Mouse (Mus musculus) heart, postnatal 0 days (tissue): ENCODE data around the gene Pacs2. TPM values are rescaled to one million over a fixed set of nuclear protein-coding genes. Genes with fewer than 3 reads are reported as not detected.

Experiments
- ATAC-seq: fragments of 200-750 bp; cut with Nextera tagmentation; 2 replicates; pipeline ENCODE4 v1.8.0; 2017; ENCODE audit warnings: low read depth, moderate number of reproducible peaks, moderate library complexity; ENCODE audit not compliant: insufficient read depth
- DNase-seq: peaks from one replicate; pipeline ENCODE4 v3.0.0-alpha.2; 2016; ENCODE audit warnings: low spot score
- H3K27ac ChIP-seq: fragments of 300-500 bp; sonication (generic); 2 replicates; pipeline ENCODE4 v1.5.1; 2014; ENCODE audit warnings: low read depth, mild to moderate bottlenecking
- H3K27me3 ChIP-seq: fragments of 300-500 bp; sonication (generic); 2 replicates; pipeline ENCODE4 v1.6.1; 2014; ENCODE audit warnings: low read length, mixed read lengths; ENCODE audit not compliant: control insufficient read depth, insufficient read depth
- H3K36me3 ChIP-seq: fragments of 300-500 bp; sonication (generic); replicated peaks from 2 replicates; pipeline ENCODE4 v1.6.1; 2014; ENCODE audit warnings: low read length, mixed read lengths; ENCODE audit not compliant: control insufficient read depth, insufficient read depth
- H3K4me1 ChIP-seq: fragments of 300-500 bp; sonication (generic); 2 replicates; pipeline ENCODE4 v1.6.1; 2014; ENCODE audit warnings: antibody characterized with exemption; ENCODE audit not compliant: control insufficient read depth, insufficient read depth
- H3K4me2 ChIP-seq: fragments of 300-500 bp; sonication (generic); 2 replicates; pipeline ENCODE4 v1.6.1; 2014; ENCODE audit warnings: low read depth, mild to moderate bottlenecking, low read length, moderate library complexity
- H3K4me3 ChIP-seq: fragments of 300-500 bp; sonication (generic); 2 replicates; pipeline ENCODE4 v1.5.1; 2014; ENCODE audit warnings: low read depth, low read length
- H3K9ac ChIP-seq: fragments of 300-500 bp; sonication (generic); replicated peaks from 2 replicates; pipeline ENCODE4 v1.6.1; 2014; ENCODE audit warnings: low read depth, low read length, mixed read lengths
- H3K9me3 ChIP-seq: fragments of 300-500 bp; sonication (generic); replicated peaks from 2 replicates; pipeline ENCODE4 v1.6.1; 2016; ENCODE audit warnings: low read length; ENCODE audit not compliant: control insufficient read depth
- CTCF ChIP-seq: IDR thresholded peaks from 2 replicates; pipeline ENCODE4 v1.5.1; 2016; ENCODE audit warnings: antibody characterized with exemption, control low read depth, low read depth
- EP300 ChIP-seq: IDR thresholded peaks from 2 replicates; pipeline ENCODE4 v1.6.1; 2016; ENCODE audit warnings: antibody characterized with exemption, low read depth
- WGBS: fragments of 180-500 bp; shearing (Covaris S2); extraction: QIAGEN DNeasy Blood & Tissue Kit; methylation state at CpG from one replicate; pipeline ENCODE4 v1.1.7; 2014; 5-methylcytosine and 5-hydroxymethylcytosine counted together
- polyA plus RNA-seq: library from polyadenylated mRNA; unstranded; fragments of >200 nt; fragmentation: Nextera tagmentation; extraction: Ambion mirVana; gene quantifications from 2 replicates; pipeline ENCODE4 v1.2.1, GENCODE M21; 2015
- total RNA-seq: library from RNA; depleted of rRNA; stranded (reverse); fragments of >200 nt; gene quantifications from 2 replicates; pipeline ENCODE4 v1.2.3, GENCODE M21; 2014; ENCODE audit warnings: low replicate concordance

The Pacs2 gene
- total and polyA plus RNA-seq, 2 experiments from 2014 or later: 5.1 to 38.5 TPM

DNA sequence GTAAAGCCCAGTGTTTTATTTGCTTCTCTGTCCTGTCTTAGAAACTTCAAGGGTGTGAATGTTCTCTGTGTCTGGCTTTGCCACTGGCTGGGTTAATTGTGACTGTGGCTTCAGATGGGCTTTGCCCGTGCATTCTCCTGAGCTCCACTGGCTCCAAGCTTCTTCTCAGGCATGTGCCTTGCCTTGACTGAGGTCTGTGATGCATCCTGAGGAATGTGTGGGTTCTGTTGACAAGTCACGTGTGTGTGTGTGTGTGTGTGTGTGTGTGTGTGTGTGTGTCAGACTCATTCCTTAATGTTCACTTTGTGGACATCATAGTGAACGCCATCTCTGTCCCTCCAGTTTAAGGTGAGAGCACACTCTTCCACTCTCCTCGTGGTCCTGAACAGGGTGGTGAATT, 4.5 kb downstream of the Pacs2 start:
- DNase-seq: no peak
- Histone ChIP-seq H3K9me3 (no peaks in the 10 kb centered on the region), H3K4me1 (peaks cover 9% of the 10 kb centered on the region), H3K27me3 (no peaks in the 10 kb centered on the region), H3K36me3 (peaks cover 8% of the 10 kb centered on the region; the same call in 1 of the 2 replicates), H3K4me3 (no peak overlapping the region), H3K4me2 (no peak overlapping the region), H3K27ac (no peak overlapping the region), H3K9ac (no peak overlapping the region)
- TF ChIP-seq EP300 (no peak), CTCF (no peak)
- no peak for ATAC-seq
- 70% methylated on average over 4 of the region's 4 CpGs for WGBS

DNA sequence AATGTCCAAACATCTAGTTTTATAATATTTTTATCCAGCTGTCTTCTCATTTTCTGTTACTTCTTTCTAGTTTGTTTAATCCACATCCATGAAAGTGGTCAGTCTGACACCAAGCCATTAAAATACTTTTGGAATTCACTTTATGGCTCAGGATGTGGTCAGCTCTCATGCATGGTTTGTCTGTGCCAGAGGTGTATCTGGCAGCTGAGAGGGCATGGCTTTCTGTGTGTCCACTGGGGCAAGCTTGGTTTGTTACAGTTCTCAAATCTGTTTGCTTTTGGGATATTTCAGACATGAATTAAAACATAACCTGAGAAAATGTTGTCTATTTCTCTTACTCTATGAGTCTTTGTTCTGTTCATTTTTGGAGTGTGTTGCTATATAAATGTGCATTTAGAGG, 7.2 kb downstream of the Pacs2 start:
- no peak overlapping the region for H3K4me3 ChIP-seq
- no peaks in the 10 kb centered on the region for H3K9me3 ChIP-seq
- no peak overlapping the region for H3K4me2 ChIP-seq
- no peak for TF ChIP-seq EP300
- TF ChIP-seq CTCF: no peak
- ATAC-seq: no peak
- no peak overlapping the region for H3K9ac ChIP-seq
- peaks cover 10% of the 10 kb centered on the region; the same call in 1 of the 2 replicates for H3K36me3 ChIP-seq
- no peak for DNase-seq
- H3K27me3 ChIP-seq: no peaks in the 10 kb centered on the region
- H3K27ac ChIP-seq: no peak overlapping the region
- H3K4me1 ChIP-seq: 0 out of 2 replicates have a peak, but pooled peaks cover 5% of the 10 kb centered on the region

DNA sequence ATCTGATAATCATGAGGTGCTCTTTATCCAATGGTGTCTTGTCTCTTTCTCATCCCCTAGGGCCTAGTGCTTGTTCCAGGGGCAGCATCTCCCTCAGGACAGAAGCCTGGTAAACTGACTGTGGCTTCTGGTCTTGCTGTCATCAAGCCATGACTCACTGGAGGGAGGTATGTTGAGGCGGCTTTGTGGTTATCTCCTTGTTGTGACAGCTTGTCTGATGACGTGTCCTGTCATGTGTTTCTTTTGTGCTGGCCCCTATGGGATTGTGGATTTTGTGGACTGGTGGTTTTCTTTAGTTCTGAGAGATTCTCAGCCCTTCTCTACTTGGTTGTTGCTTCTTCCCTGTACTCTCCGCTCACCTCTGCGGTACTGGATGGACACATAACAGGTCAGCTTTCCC, 8.8 kb downstream of the Pacs2 start:
- peaks cover 10% of the 10 kb centered on the region; the same call in 1 of the 2 replicates for H3K36me3 ChIP-seq
- no peak overlapping the region for H3K9ac ChIP-seq
- H3K4me1 ChIP-seq: peaks cover 6% of the 10 kb centered on the region; the same call in 1 of the 2 replicates
- no peak overlapping the region for H3K4me3 ChIP-seq
- no peak overlapping the region for H3K27ac ChIP-seq
- TF ChIP-seq CTCF: no peak
- no peak for TF ChIP-seq EP300
- WGBS: 61% methylated on average over 4 of the region's 4 CpGs
- H3K27me3 ChIP-seq: no peaks in the 10 kb centered on the region
- no peaks in the 10 kb centered on the region for H3K9me3 ChIP-seq
- no peak for ATAC-seq
- no peak for DNase-seq
- no peak overlapping the region for H3K4me2 ChIP-seq

DNA sequence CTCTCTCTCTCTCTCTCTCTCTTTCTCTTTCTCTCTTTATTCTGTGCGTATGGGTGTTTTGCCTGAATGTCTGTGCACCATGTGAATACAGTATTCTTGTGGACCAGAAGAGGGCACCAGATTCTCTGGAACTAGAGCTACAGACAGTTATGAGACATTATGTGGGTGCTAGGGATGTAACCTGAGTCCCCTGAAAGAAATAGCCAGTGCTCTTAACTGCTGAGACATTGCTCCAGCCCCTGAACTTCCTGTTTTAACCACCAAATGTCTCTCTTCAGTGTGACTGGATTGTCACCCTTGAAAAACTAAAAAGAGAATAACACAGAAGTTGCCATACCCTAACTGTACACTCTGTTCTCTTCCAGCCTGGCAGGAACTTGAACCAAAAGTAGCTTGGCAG, 12.2 kb downstream of the Pacs2 start:
- DNase-seq (no peak), ATAC-seq (no peak)
- no peaks in the 10 kb centered on the region for H3K9me3 ChIP-seq
- TF ChIP-seq CTCF (no peak), EP300 (no peak)
- H3K36me3 ChIP-seq: peaks cover 10% of the 10 kb centered on the region; the same call in 1 of the 2 replicates
- no peak overlapping the region for H3K27ac ChIP-seq
- H3K4me1 ChIP-seq: peaks cover 6% of the 10 kb centered on the region; the same call in 1 of the 2 replicates
- H3K4me3 ChIP-seq: no peak overlapping the region
- 100% methylated on average over 1 of the region's 1 CpGs for WGBS
- H3K9ac ChIP-seq: no peak overlapping the region
- H3K4me2 ChIP-seq: no peak overlapping the region
- H3K27me3 ChIP-seq: no peaks in the 10 kb centered on the region

DNA sequence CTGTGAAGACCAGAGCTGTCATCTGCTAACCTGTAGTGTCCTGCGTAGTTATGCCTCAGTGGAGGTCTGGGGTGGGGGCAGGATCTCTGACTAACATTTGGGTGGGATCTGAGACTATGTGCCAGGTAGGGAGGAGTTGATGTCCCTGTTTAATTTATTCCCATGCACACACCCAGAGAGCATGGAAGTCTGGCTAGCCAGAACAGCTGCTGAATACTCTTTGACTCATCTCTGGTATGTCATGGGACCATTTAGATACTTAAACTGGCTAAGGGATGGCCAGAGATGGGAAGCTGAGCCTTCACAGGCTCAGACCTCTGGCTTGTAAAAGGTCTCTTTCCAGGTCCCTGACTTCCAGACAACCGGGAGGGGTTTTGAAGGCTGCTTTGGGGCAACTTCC, 13.2 kb downstream of the Pacs2 start:
- H3K4me3 ChIP-seq: no peak overlapping the region
- no peak overlapping the region; the same call in 1 of the 2 replicates for H3K27ac ChIP-seq
- WGBS: 92% methylated on average over 2 of the region's 2 CpGs
- DNase-seq (no peak), ATAC-seq (no peak)
- H3K9me3 ChIP-seq: no peaks in the 10 kb centered on the region
- H3K36me3 ChIP-seq: peaks cover 10% of the 10 kb centered on the region; the same call in 1 of the 2 replicates
- H3K4me2 ChIP-seq: no peak overlapping the region
- H3K9ac ChIP-seq: no peak overlapping the region
- H3K27me3 ChIP-seq: no peaks in the 10 kb centered on the region
- TF ChIP-seq EP300: no peak
- no peak for TF ChIP-seq CTCF
- H3K4me1 ChIP-seq: peaks cover 12% of the 10 kb centered on the region

DNA sequence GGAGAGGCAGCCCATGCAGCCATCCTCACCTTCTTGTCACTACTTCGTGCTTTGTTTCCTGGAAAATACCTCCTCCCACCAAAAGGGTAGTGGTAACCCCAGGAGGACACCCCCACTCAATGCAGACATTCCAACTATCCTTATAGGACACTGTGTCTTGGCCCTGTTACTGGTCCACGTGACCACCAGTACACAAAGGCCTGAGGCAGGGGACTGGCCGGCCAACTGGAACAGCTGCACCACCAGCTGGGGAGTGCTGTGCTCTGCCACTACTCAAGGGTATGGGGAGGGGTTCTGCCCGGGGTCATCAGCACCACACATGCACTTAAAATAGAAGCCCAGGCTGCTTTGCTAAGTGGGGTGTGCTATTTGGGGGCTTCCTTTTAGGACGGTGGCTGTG, 13.8 kb downstream of the Pacs2 start:
- DNase-seq (no peak), ATAC-seq (no peak)
- 33% methylated on average over 5 of the region's 5 CpGs for WGBS
- Histone ChIP-seq H3K36me3 (peaks cover 8% of the 10 kb centered on the region; the same call in 1 of the 2 replicates), H3K27me3 (no peaks in the 10 kb centered on the region), H3K4me3 (no peak overlapping the region), H3K9me3 (no peaks in the 10 kb centered on the region), H3K27ac (no peak overlapping the region), H3K4me2 (no peak overlapping the region), H3K4me1 (peaks cover 17% of the 10 kb centered on the region), H3K9ac (no peak overlapping the region)
- TF ChIP-seq EP300 (no peak), CTCF (no peak)
